Mouse (Mus musculus): ENCODE data around the gene Gm21860.
"Not testable (repeated sequence)": the region's sequence is repeated elsewhere in the genome, so short reads cannot be mapped to it uniquely, and the experiment has no call there.

Gene Gm21860

DNA sequence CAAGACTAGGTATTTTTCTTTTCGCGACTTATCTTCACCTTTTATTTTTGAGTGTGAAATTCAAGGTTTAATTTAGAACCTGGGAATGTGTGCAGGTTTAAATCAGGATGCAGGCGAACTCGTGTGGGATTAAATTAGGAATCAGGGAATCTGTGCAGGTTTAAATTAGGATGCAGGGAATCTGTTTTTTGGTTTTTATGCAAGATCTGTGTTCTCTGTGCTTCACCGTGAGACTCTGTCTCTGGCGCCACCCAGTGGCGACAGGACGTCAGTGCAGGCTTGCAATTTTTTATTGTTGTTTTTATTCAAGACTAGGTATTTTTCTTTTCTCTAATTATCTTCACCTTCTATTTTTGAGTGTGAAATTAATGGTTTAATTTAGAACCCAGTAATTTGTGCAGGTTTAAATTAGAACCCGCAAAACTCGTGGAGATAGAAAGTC is 22.5 kb downstream of the Gm21860 start:
- DNase-seq (ENCODE audit: low spot score in 2 of 2) = not testable (repeated sequence)

DNA sequence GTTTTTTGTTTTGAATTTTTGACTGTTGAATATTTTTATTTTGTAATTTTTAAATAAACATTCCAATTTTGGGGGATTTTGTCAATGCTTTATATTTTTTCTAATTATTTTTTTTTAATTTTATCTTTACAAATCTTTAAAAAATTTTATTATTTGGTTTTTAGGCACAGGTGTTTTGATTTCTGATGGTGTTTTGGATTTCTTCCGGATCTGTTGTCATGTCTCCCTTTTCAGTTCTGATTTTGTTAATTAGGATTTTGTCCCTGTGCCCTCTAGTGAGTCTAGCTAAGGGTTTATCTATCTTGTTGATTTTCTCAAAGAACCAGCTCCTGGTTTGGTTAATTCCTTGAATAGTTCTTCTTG is 23.0 kb downstream of the Gm21860 start:
- not testable (repeated sequence) for DNase-seq (ENCODE audit: low spot score in 2 of 2)

DNA sequence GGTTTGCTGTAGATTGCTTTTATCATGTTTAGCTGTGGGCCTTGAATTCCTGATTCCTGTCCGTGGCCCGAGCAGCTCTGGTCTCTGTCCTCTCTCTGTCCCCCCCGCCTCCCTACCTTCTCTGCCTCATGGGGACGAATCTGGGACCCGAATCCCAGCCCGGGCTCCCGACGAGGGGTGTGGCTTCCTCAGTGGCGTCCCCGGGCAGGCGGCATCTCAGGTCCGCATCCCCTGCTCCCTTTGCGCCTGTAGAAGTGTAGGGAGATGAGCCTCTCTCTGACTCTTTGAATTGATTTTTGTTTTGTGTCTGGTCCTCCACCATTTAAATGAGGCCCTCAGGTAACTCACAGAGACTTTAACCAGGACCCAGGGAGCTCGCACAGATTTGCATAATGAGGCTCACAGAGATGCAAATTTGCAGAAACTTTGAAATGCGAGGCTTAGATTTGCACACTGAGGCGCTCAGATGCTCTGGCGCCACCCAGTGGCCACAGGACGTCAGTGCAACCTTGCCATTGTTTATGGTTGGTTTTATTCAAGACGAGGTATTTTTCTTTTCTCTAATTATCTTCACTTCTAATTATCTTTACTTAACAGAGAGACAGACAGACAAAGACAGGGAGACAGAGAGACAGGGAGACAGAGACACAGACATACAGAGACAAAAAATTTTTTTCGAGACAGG is 23.6 kb downstream of the Gm21860 start:
- DNase-seq (ENCODE audit: low spot score in 2 of 2) = not testable (repeated sequence)

DNA sequence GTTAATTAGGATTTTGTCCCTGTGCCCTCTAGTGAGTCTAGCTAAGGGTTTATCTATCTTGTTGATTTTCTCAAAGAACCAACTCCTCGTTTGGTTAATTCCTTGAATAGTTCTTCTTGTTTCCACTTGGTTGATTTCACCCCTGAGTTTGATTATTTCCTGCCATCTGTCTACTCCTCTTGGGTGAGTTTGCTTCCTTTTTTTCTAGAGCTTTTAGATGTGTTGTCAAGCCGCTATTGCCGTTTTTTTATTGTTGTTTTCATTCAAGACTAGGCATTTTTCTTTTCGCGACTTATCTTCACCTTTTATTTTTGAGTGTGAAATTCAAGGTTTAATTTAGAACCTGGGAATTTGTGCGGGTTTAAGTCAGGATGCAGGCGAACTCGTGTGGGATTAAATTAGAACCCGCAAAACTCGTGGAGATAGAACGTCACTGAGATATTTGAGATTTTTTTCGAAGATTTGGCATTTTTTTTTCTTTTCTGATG is 24.8 kb downstream of the Gm21860 start:
- not testable (repeated sequence) for DNase-seq (ENCODE audit: low spot score in 2 of 2)

DNA sequence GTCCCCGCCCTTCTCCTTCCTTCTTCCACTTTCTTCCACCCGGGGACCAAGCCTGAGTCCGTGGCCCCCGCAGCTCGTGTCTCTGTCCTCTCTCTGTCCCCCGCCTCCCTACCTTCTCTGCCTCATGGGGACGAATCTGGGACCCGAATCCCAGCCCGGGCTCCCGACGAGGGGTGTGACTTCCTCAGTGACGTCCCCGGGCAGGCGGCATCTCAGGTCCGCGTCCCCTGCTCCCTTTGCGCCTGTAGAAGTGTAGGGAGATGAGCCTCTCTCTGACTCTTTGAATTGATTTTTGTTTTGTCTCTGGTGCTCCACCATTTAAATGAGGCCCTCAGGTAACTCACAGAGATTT is 25.7 kb downstream of the Gm21860 start:
- DNase-seq (ENCODE audit: low spot score in 2 of 2) = not testable (repeated sequence)

DNA sequence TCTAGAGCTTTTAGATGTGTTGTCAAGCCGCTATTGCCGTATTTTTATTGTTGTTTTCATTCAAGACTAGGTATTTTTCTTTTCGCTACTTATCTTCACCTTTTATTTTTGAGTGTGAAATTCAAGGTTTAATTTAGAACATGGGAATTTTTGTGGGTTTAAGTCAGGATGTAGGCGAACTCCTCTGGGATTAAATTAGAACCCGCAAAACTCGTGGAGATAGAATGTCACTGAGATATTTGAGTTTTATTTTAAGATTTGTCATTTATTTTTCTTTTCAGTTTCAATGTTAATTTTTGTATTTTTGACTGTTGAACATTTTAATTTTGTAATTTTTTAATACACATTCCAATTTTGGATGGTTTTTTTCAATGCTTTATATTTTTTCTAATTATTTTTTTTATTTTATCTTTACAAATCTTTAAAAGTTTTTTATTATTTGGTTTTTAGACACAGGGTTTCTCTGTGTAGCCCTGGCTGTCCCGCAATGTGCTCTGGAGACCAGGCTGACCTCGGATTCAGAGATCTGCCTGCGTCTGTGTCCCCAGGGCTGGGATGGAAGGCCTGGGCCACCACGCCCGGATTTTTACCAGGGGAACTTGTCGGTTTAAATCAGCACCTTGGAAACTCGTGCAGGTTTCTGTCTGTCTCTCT is 26.2 kb downstream of the Gm21860 start:
- not testable (repeated sequence) for DNase-seq (ENCODE audit: low spot score in 2 of 2)

DNA sequence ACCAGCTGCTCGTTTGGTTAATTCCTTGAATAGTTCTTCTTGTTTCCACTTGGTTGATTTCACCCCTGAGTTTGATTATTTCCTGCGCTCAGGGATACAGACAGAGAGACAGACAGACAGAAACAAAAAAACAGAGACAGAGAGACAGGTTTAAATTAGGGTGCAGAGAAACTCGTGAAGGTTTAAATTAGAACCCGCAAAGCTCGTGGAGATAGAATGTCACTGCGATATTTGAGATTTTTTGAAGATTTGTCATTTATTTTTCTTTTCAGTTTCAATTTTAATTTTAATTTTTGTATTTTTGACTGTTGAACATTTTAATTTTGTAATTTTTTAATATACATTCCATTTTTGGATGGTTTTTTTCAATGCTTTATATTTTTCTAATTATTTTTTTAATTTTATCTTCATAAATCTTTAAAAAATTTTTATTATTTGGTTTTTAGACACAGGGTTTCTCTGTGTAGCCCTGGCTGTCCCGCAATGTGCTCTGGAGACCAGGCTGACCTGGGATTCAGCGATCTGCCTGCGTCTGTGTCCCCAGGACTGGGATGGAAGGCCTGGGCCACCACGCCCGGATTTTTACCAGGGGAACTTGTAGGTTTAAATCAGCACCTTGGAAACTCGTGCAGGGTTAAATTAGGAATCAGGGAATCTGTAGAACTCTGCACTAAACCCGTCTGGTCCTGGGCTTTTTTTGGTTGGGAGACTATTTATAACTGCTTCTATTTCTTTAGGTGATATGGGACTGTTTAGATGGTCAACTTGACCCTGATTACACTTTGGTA is 27.3 kb downstream of the Gm21860 start:
- not testable (repeated sequence) for DNase-seq (ENCODE audit: low spot score in 2 of 2)

DNA sequence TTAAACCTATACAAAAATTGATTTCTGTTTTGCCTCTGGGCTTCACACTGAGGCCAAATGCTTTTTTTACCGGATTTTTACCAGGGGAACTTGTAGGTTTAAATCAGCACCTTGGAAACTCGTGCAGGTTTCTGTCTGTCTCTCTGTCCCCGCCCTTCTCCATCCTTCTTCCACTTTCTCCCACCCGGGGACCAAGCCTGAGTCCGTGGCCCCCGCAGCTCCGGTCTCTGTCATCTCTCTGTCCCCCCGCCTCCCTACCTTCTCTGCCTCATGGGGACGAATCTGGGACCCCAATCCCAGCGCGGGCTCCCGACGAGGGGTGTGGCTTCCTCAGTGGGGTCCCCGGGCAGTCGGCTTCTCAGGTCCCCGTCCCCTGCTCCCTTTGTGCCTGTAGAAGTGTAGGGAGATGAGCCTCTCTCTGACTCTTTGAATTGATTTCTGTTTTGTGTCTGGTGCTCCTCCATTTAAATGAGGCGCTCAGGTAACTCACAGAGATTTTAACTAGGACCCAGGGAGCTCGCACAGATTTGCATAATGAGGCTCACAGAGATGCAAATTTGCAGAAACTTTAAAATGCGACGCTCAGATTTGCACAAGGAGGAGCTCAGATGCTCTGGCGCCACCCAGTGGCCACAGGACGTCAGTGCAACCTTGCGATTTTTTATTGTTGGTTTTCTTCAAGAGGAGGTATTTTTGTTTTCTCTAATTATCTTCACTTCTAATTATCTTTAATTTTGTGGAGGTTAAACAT is 28.7 kb downstream of the Gm21860 start:
- not testable (repeated sequence) for DNase-seq (ENCODE audit: low spot score in 2 of 2)

DNA sequence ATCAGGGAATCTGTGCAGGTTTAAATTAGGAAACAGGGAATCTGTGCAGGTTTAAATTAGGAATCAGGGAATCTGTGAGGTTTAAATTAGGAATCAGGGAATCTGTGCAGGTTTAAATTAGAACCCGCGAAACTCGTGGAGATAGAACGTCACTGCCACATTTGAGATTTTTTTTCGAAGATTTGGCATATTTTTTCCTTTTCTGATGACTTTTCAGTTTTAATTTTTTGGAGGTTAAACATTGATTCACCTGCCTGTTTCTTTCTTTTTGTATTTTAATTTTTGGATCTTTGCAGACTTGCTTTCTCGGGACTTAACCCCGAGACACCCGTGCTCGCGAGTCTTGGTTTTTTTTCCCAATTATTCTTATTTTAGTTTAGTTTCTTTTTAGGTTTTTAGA is 29.5 kb downstream of the Gm21860 start:
- DNase-seq (ENCODE audit: low spot score in 2 of 2) = not testable (repeated sequence)

DNA sequence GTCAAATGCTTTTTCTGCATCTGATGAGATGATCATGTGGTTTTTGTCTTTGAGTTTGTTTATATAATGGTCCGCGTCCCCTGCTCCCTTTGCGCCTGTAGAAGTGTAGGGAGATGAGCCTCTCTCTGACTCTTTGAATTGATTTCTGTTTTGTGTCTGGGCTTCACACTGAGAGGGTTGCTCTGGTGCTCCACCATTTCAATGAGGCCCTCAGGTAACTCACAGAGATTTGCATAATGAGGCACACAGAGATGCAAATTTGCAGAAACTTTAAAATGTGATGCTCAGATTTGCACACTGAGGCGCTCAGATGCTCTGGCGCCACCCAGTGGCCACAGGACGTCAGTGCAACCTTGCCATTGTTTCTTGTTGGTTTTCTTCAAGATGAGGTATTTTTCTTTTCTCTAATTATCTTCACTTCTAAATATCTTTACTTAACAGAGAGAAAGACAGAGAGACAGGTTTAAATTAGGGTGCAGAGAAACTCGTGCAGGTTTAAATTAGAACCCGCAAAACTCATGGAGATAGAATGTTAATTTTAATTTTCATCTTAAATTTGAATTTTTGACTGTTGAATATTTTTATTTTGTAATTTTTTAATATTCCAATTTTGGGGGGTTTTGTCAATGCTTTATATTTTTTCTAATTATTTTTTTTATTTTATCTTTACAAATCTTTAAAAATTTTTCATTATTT is 30.5 kb downstream of the Gm21860 start:
- not testable (repeated sequence) for DNase-seq (ENCODE audit: low spot score in 2 of 2)

DNA sequence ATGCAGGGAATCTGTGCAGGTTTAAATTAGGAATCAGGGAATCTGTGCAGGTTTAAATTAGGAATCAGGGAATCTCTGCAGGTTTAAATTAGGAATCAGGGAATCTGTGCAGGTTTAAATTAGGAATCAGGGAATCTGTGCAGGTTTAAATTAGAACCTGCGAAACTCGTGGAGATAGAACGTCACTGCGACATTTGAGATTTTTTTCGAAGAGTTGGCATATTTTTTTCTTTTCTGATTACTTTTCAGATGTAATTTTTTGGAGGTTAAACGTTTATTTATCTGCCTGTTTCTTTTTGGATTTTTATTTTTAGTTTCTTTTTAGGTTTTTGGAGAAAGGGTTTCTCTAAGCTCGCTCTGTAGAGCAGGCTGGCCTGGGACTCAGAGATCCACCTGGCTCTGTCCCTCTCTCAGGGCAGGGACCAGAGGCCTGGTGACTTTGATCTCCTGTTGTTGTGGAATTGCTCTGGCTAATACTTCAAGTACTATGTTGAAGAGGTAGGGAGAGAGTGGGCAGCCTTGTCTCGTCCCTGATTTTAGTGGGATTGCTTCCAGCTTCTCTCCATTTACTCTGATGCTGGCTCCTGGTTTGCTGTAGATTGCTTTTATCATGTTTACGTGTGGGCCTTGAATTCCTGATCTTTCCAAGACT is 31.2 kb downstream of the Gm21860 start:
- peak; percentile 33 to 39 for DNase-seq (ENCODE audit: low spot score in 2 of 2)

DNA sequence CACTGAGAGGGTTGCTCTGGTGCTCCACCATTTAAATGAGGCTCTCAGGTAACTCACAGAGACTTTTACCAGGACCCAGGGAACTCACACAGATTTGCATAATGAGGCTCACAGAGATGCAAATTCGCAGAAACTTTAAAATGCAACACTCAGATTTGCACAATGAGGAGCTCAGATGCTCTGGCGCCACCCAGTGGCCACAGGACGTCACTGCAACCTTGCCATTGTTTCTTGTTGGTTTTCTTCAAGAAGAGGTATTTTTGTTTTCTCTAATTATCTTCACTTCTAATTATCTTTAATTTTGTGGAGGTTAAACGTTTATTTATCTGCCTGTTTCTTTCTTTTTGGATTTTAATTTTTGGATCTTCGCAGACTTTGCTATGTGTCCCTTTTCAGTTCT is 34.1 kb downstream of the Gm21860 start:
- not testable (repeated sequence) for DNase-seq (ENCODE audit: low spot score in 2 of 2)

DNA sequence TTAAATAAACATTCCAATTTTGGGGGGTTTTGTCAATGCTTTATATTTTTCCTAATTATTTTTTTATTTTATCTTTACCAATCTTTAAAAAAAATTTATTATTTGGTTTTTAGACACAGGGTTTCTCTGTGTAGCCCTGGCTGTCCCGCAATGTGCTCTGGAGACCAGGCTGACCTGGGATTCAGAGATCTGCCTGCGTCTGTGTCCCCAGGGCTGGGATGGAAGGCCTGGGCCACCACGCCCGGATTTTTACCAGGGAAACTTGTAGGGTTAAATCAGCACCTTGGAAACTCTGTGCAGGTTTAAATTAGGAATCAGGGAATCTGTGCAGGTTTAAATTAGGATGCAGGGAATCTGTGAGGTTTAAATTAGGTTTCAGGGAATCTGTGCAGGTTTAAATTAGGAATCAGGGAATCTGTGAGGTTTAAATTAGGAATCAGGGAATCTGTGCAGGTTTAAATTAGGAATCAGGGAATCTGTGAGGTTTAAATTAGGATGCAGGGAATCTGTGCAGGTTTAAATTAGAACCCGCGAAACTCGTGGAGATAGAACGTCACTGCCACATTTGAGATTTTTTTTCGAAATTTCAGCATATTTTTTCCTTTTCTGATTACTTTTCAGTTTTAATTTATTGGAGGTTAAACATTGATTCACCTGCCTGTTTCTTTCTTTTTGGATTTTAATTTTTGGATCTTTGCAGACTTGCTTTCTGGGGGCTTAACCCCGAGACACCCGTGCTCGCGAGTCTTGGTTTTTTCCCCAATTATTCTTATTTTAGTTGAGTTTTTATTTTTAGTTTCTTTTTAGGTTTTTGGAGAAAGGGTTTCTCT is 35.0 kb downstream of the Gm21860 start:
- not testable (repeated sequence) for DNase-seq (ENCODE audit: low spot score in 2 of 2)

DNA sequence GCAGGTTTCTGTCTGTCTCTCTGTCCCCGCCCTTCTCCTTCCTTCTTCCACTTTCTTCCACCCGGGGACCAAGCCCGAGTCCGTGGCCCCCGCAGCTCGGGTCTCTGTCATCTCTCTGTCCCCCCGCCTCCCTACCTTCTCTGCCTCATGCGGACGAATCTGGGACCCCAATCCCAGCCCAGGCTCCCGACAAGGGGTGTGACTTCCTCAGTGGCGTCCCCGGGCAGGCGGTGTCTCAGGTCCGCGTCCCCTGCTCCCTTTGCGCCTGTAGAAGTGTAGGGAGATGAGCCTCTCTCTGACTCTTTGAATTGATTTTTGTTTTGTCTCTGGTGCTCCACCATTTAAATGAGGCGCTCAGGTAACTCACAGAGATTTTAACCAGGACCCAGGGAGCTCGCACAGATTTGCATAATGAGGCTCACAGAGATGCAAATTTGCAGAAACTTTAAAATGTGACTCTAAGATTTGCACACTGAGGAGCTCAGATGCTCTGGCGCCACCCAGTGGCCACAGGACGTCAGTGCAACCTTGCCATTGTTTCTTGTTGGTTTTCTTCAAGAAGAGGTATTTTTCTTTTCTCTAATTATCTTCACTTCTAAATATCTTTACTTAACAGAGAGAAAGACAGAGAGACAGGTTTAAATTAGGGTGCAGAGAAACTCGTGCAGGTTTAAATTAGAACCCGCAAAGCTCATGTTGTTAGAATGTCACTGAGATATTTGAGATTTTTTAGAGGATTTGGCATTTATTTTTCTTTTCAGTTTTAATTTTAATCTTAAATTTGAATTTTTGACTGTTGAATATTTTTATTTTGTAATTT is 35.8 kb downstream of the Gm21860 start:
- DNase-seq (ENCODE audit: low spot score in 2 of 2) = peak; percentile 43 to 59

DNA sequence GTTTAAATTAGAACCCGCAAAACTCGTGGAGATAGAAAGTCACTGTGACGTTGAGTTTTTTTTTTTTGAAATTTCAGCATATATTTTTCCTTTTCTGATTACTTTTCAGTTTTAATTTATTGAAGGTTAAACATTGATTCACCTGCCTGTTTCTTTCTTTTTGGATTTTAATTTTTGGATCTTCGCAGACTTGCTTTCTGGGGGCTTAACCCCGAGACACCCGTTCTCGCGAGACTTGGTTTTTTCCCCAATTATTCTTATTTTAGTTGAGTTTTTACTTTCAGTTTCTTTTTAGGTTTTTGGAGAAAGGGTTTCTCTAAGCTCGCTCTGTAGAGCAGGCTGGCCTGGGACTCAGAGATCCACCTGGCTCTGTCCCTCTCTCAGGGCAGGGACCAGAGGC is 36.6 kb downstream of the Gm21860 start:
- DNase-seq (ENCODE audit: low spot score in 2 of 2) = not testable (repeated sequence)

DNA sequence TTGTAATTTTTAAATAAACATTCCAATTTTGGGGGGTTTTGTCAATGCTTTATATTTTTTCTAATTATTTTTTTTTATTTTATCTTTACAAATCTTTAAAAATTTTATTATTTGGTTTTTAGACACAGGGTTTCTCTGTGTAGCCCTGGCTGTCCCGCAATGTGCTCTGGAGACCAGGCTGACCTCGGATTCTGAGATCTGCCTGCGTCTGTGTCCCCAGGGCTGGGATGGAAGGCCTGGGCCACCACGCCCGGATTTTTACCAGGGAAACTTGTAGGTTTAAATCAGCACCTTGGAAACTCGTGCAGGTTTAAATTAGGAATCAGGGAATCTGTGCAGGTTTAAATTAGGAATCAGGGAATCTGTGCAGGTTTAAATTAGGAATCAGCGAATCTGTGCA is 37.1 kb downstream of the Gm21860 start:
- not testable (repeated sequence) for DNase-seq (ENCODE audit: low spot score in 2 of 2)

All from frontal cortex, postnatal 14 days (tissue).